In genomic region chr15:78826213-78827204, GRCm38 (mm10) we compare ENCODE assay signal across 8 mouse cellular contexts. TPM values are rescaled to one million over a fixed set of nuclear protein-coding genes. Genes with fewer than 3 reads are reported as not detected.
DNase-seq lines count a peak whose midpoint lies in the region; ATAC-seq and TF ChIP-seq lines count a peak whose summit lies in the region.

No protein-coding gene starts in this region.

- no peak overlapping the region for H3K4me3 ChIP-seq in bone marrow, adult 2 months (replicated peaks; ENCODE audit: control insufficient read depth, low read depth, low read length)
- no peak overlapping the region for H3K4me3 ChIP-seq in embryonic facial prominence, embryonic 15.5 days (replicated peaks)
- no peak overlapping the region for H3K4me3 ChIP-seq in heart, embryonic 15.5 days
- no peak overlapping the region for H3K4me3 ChIP-seq in lung, embryonic 15.5 days
- no peak overlapping the region for H3K4me3 ChIP-seq in olfactory bulb, adult 2 months (ENCODE audit: insufficient read depth, low read depth, low read length)

- H3K27ac ChIP-seq in bone marrow, adult 2 months (ENCODE audit: control insufficient read depth, insufficient read depth, low read depth, low read length, poor library complexity), result no peak overlapping the region
- no peak overlapping the region for H3K27ac ChIP-seq in embryonic facial prominence, embryonic 15.5 days (replicated peaks)
- H3K27ac ChIP-seq in heart, embryonic 15.5 days, result no peak overlapping the region
- 0 out of 2 replicates have a peak overlapping the region, but pooled peaks have one; percentile 0 for H3K27ac ChIP-seq in lung, embryonic 15.5 days
- no peak overlapping the region for H3K27ac ChIP-seq in olfactory bulb, adult 2 months (ENCODE audit: insufficient read depth, low read depth, low read length)

- H3K27me3 ChIP-seq in embryonic facial prominence, embryonic 15.5 days, result no peaks in the 10 kb centered on the region
- peaks cover 7% of the 10 kb centered on the region for H3K27me3 ChIP-seq in heart, embryonic 15.5 days
- H3K27me3 ChIP-seq in lung, embryonic 15.5 days, result no peaks in the 10 kb centered on the region

- TF ChIP-seq POLR2A in bone marrow, adult 2 months (IDR thresholded peaks at IDR 0.05; ENCODE audit: borderline replicate concordance, control insufficient read depth, low read depth, low read length), result no peak
- TF ChIP-seq POLR2A in olfactory bulb, adult 2 months (IDR thresholded peaks at IDR 0.05; ENCODE audit: insufficient read depth, low read depth, low read length), result no peak

- no peak overlapping the region for H3K4me2 ChIP-seq in embryonic facial prominence, embryonic 15.5 days (replicated peaks)
- H3K4me2 ChIP-seq in heart, embryonic 15.5 days, result no peak overlapping the region
- no peak overlapping the region for H3K4me2 ChIP-seq in lung, embryonic 15.5 days

- WGBS in bone marrow, adult 2 months, result 9% methylated on average over 28 of the region's 28 CpGs
- WGBS in embryonic facial prominence, embryonic 15.5 days, result 18% methylated on average over 28 of the region's 28 CpGs
- WGBS in heart, embryonic 15.5 days, result 21% methylated on average over 28 of the region's 28 CpGs
- 19% methylated on average over 28 of the region's 28 CpGs for WGBS in lung, embryonic 15.5 days
- 21% methylated on average over 28 of the region's 28 CpGs for WGBS in olfactory bulb, adult 2 months

- ATAC-seq in embryonic facial prominence, embryonic 15.5 days (ENCODE audit: insufficient number of reproducible peaks, low FRiP score, low TSS enrichment, low read depth), result peak; percentile 71; the same call in 1 of the 2 replicates
- peak; percentile 69; the same call in 1 of the 2 replicates for ATAC-seq in heart, embryonic 15.5 days (replicated peaks; ENCODE audit: insufficient number of reproducible peaks, insufficient read depth, low FRiP score, low read depth)
- ATAC-seq in lung, embryonic 15.5 days (ENCODE audit: borderline replicate concordance, extremely low read depth, low FRiP score, low TSS enrichment), result peak; percentile 66

- H3K4me1 ChIP-seq in bone marrow, adult 2 months (ENCODE audit: control insufficient read depth, insufficient read depth, low read length), result no peaks in the 10 kb centered on the region
- H3K4me1 ChIP-seq in embryonic facial prominence, embryonic 15.5 days, result peaks cover 21% of the 10 kb centered on the region
- peaks cover 17% of the 10 kb centered on the region for H3K4me1 ChIP-seq in heart, embryonic 15.5 days (replicated peaks)
- peaks cover 26% of the 10 kb centered on the region for H3K4me1 ChIP-seq in lung, embryonic 15.5 days
- H3K4me1 ChIP-seq in olfactory bulb, adult 2 months (ENCODE audit: control insufficient read depth, insufficient read depth, low read length), result peaks cover 11% of the 10 kb centered on the region

- TF ChIP-seq CTCF in bone marrow, adult 2 months (IDR thresholded peaks at IDR 0.05; ENCODE audit: control insufficient read depth, insufficient read depth, low read length), result peak; percentile 85
- TF ChIP-seq CTCF in olfactory bulb, adult 2 months (IDR thresholded peaks at IDR 0.05; ENCODE audit: insufficient read depth, low read depth, low read length), result peak; percentile 64

- H3K9ac ChIP-seq in embryonic facial prominence, embryonic 15.5 days, result no peak overlapping the region
- no peak overlapping the region for H3K9ac ChIP-seq in heart, embryonic 15.5 days
- H3K9ac ChIP-seq in lung, embryonic 15.5 days, result no peak overlapping the region

- no peaks in the 10 kb centered on the region for H3K9me3 ChIP-seq in embryonic facial prominence, embryonic 15.5 days (replicated peaks)
- H3K9me3 ChIP-seq in heart, embryonic 15.5 days (replicated peaks), result no peaks in the 10 kb centered on the region
- no peaks in the 10 kb centered on the region for H3K9me3 ChIP-seq in lung, embryonic 15.5 days

- peak; percentile 84 for DNase-seq in ES-CJ7 (ENCODE audit: low read depth, low spot score)
- DNase-seq in kidney, postnatal 14 days, result peak; percentile 86
- no peak for DNase-seq in ovary, postnatal 10 days (ENCODE audit: low spot score)

- H3K36me3 ChIP-seq in embryonic facial prominence, embryonic 15.5 days, result no peaks in the 10 kb centered on the region
- H3K36me3 ChIP-seq in heart, embryonic 15.5 days, result no peaks in the 10 kb centered on the region
- H3K36me3 ChIP-seq in lung, embryonic 15.5 days, result no peaks in the 10 kb centered on the region

RNA-seq across cellular contexts. Expression of gene Cdc42ep1, which starts 15.9 kb away (rescaled TPM):
- 6.6 and 9.4 TPM in 2 replicates for polyA plus RNA-seq in bone marrow, adult 2 months (2011; ENCODE audit: insufficient read depth, insufficient read length, low replicate concordance, missing spikeins)
- polyA plus RNA-seq in embryonic facial prominence, embryonic 15.5 days (2015; fragmentation: Nextera tagmentation; extraction: Ambion mirVana), result 41.5 and 43.8 TPM in 2 replicates
- polyA plus RNA-seq in heart, embryonic 15.5 days (2015; fragmentation: Nextera tagmentation; extraction: Ambion mirVana), result 32.0 and 40.4 TPM in 2 replicates
- polyA plus RNA-seq in lung, embryonic 15.5 days (2015; fragmentation: Nextera tagmentation; extraction: Ambion mirVana), result 105 and 109 TPM in 2 replicates
- not detected in 2 replicates for polyA plus RNA-seq in olfactory bulb, adult 2 months (2012; ENCODE audit: insufficient read depth, insufficient read length, low replicate concordance, missing spikeins)

RNA-seq across cellular contexts. Expression of gene Card10, which starts 23.7 kb away (rescaled TPM):
- 11.3 and 20.8 TPM in 2 replicates for polyA plus RNA-seq in bone marrow, adult 2 months (2011; ENCODE audit: insufficient read depth, insufficient read length, low replicate concordance, missing spikeins)
- polyA plus RNA-seq in embryonic facial prominence, embryonic 15.5 days (2015; fragmentation: Nextera tagmentation; extraction: Ambion mirVana), result 4.3 TPM in 2 replicates
- 5.7 and 7.6 TPM in 2 replicates for polyA plus RNA-seq in heart, embryonic 15.5 days (2015; fragmentation: Nextera tagmentation; extraction: Ambion mirVana)
- polyA plus RNA-seq in lung, embryonic 15.5 days (2015; fragmentation: Nextera tagmentation; extraction: Ambion mirVana), result 7.1 and 7.6 TPM in 2 replicates
- not detected in 2 replicates for polyA plus RNA-seq in olfactory bulb, adult 2 months (2012; ENCODE audit: insufficient read depth, insufficient read length, low replicate concordance, missing spikeins)

RNA-seq across cellular contexts. Expression of gene Lgals2, which starts 28.8 kb away (rescaled TPM):
- polyA plus RNA-seq in bone marrow, adult 2 months (2011; ENCODE audit: insufficient read depth, insufficient read length, low replicate concordance, missing spikeins), result not detected in 2 replicates
- 1.0 TPM in 2 replicates for polyA plus RNA-seq in embryonic facial prominence, embryonic 15.5 days (2015; fragmentation: Nextera tagmentation; extraction: Ambion mirVana)
- 0.43 and 0.45 TPM in 2 replicates for polyA plus RNA-seq in heart, embryonic 15.5 days (2015; fragmentation: Nextera tagmentation; extraction: Ambion mirVana)
- polyA plus RNA-seq in lung, embryonic 15.5 days (2015; fragmentation: Nextera tagmentation; extraction: Ambion mirVana), result 0.69 and 0.72 TPM in 2 replicates
- not detected in 2 replicates for polyA plus RNA-seq in olfactory bulb, adult 2 months (2012; ENCODE audit: insufficient read depth, insufficient read length, low replicate concordance, missing spikeins)

RNA-seq across cellular contexts. Expression of gene Gga1, which starts 50.5 kb away (rescaled TPM):
- 25.8 and 55.3 TPM in 2 replicates for polyA plus RNA-seq in bone marrow, adult 2 months (2011; ENCODE audit: insufficient read depth, insufficient read length, low replicate concordance, missing spikeins)
- polyA plus RNA-seq in embryonic facial prominence, embryonic 15.5 days (2015; fragmentation: Nextera tagmentation; extraction: Ambion mirVana), result 56.0 and 62.0 TPM in 2 replicates
- polyA plus RNA-seq in heart, embryonic 15.5 days (2015; fragmentation: Nextera tagmentation; extraction: Ambion mirVana), result 39.7 and 48.4 TPM in 2 replicates
- polyA plus RNA-seq in lung, embryonic 15.5 days (2015; fragmentation: Nextera tagmentation; extraction: Ambion mirVana), result 54.0 and 56.2 TPM in 2 replicates
- polyA plus RNA-seq in olfactory bulb, adult 2 months (2012; ENCODE audit: insufficient read depth, insufficient read length, low replicate concordance, missing spikeins), result not detected in 2 replicates

RNA-seq across cellular contexts. Expression of gene Mfng, which starts 53.2 kb away (rescaled TPM):
- 8.6 and 15.5 TPM in 2 replicates for polyA plus RNA-seq in bone marrow, adult 2 months (2011; ENCODE audit: insufficient read depth, insufficient read length, low replicate concordance, missing spikeins)
- 21.3 and 22.8 TPM in 2 replicates for polyA plus RNA-seq in embryonic facial prominence, embryonic 15.5 days (2015; fragmentation: Nextera tagmentation; extraction: Ambion mirVana)
- 13.6 and 21.0 TPM in 2 replicates for polyA plus RNA-seq in heart, embryonic 15.5 days (2015; fragmentation: Nextera tagmentation; extraction: Ambion mirVana)
- 42.1 and 45.0 TPM in 2 replicates for polyA plus RNA-seq in lung, embryonic 15.5 days (2015; fragmentation: Nextera tagmentation; extraction: Ambion mirVana)
- polyA plus RNA-seq in olfactory bulb, adult 2 months (2012; ENCODE audit: insufficient read depth, insufficient read length, low replicate concordance, missing spikeins), result not detected in 2 replicates
